Mouse (Mus musculus) thymus, postnatal 25 days (tissue): ENCODE results near the gene Rdh19.
A peak's percentile ranks its signal among the peaks of the same experiment; 100 is the strongest.

Source experiments
- DNase-seq: peaks from one replicate; pipeline ENCODE4 v3.0.0; 2022

The Rdh19 gene

GRCm38 (mm10) chr10:127881041-127881440 is 31.3 kb downstream of the Rdh19 start:
- no peak for DNase-seq

- no peak for DNase-seq
Measured at GRCm38 (mm10) chr10:127886551-127886950, 36.8 kb downstream of the Rdh19 start.

- DNase-seq = no peak
Measured at GRCm38 (mm10) chr10:127886971-127887370, 37.2 kb downstream of the Rdh19 start.

- no peak for DNase-seq
Measured at GRCm38 (mm10) chr10:127888605-127889004, 38.9 kb downstream of the Rdh19 start, which contains the start of gene Rdh7. Gene Rdh7, minus strand, starts transcription at chr10:127888817.

- DNase-seq = no peak
Measured at GRCm38 (mm10) chr10:127891481-127891880, 41.8 kb downstream of the Rdh19 start.

GRCm38 (mm10) chr10:127893163-127894022 is 43.7 kb downstream of the Rdh19 start:
- DNase-seq = peak; percentile 15

GRCm38 (mm10) chr10:127896705-127897104 is 47.0 kb downstream of the Rdh19 start:
- DNase-seq = no peak

GRCm38 (mm10) chr10:127897506-127897905 is 47.8 kb downstream of the Rdh19 start:
- DNase-seq = no peak

GRCm38 (mm10) chr10:127898218-127898617 is 48.5 kb downstream of the Rdh19 start, which contains the start of gene Sdr9c7:
Gene Sdr9c7, plus strand, starts transcription at chr10:127898518.
- no peak for DNase-seq

- no peak for DNase-seq
Measured at GRCm38 (mm10) chr10:127899783-127900182, 50.1 kb downstream of the Rdh19 start.

- DNase-seq = no peak
Measured at GRCm38 (mm10) chr10:127901751-127902150, 52.0 kb downstream of the Rdh19 start.

- DNase-seq = no peak
Measured at GRCm38 (mm10) chr10:127903116-127903515, 53.4 kb downstream of the Rdh19 start.

- no peak for DNase-seq
Measured at GRCm38 (mm10) chr10:127904718-127905446, 55.2 kb downstream of the Rdh19 start.

GRCm38 (mm10) chr10:127906138-127906537 is 56.4 kb downstream of the Rdh19 start:
- DNase-seq = no peak

- no peak for DNase-seq
Measured at GRCm38 (mm10) chr10:127907386-127907951, 57.7 kb downstream of the Rdh19 start.
